Mouse (Mus musculus): ENCODE results near the gene Hist1h2ad.
"Not testable (repeated sequence)": the region's sequence is repeated elsewhere in the genome, so short reads cannot be mapped to it uniquely, and the experiment has no call there.

- not testable (repeated sequence) for TF ChIP-seq POLR2A (IDR thresholded peaks at IDR 0.05; ENCODE audit: insufficient read length, low read depth); USF1 (IDR thresholded peaks at IDR 0.05; ENCODE audit: low read depth); TCF12 (IDR thresholded peaks at IDR 0.05; ENCODE audit: insufficient read depth, poor library complexity, severe bottlenecking); MAX (IDR thresholded peaks at IDR 0.05; ENCODE audit: low read depth); REST (IDR thresholded peaks at IDR 0.05; ENCODE audit: insufficient read depth, insufficient read length); POLR2AphosphoS2 (IDR thresholded peaks at IDR 0.05; ENCODE audit: insufficient read length, low read depth); TCF3 (IDR thresholded peaks at IDR 0.05; ENCODE audit: insufficient read length, low read depth); MYOD1 (IDR thresholded peaks at IDR 0.05; ENCODE audit: control insufficient read depth in 1 of 3, insufficient read length in 2 of 3, low read depth in 2 of 3); SRF (IDR thresholded peaks at IDR 0.05; ENCODE audit: control insufficient read depth, insufficient read length, low read depth); E2F4 (IDR thresholded peaks at IDR 0.05; ENCODE audit: insufficient read depth)
Observed at GRCm38 (mm10) chr13:23573034-23573897, 915 bp upstream of the Hist1h2ad start.

All from myocyte (in vitro differentiated cells).